Mouse (Mus musculus) stomach, postnatal 0 days (tissue): Measurements from ENCODE around the gene Itpk1.

Experiments used
- CTCF ChIP-seq: IDR thresholded peaks from 2 replicates; pipeline ENCODE4 v1.5.1; 2016; ENCODE audit warnings: antibody characterized with exemption, low read depth, mild to moderate bottlenecking, moderate library complexity
- EP300 ChIP-seq: optimal IDR thresholded peaks from 2 replicates; pipeline ENCODE3; 2016; ENCODE audit warnings: antibody characterized with exemption

DNA sequence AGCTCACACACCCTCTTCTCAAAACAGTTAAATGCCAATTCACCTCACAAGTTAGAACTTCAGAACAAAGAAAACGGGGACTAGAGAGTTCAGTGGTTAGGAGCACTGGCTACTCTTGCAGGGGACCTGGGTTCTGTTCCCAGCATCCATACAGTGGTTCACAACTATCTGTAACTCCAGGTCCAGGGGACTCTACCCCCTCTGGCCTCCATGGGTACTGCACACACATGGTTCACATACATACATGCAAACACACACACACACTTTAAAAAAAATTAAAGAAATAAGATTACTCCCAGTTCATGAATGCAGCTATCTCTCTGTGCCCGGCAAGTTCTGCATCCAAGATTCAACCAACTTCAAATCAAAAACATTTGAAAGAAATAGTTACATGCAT, 40.7 kb downstream of the Itpk1 start:
- 0 out of 2 replicates have a peak, but pooled peaks have one; percentile 6 for TF ChIP-seq CTCF
- no peak for TF ChIP-seq EP300
